Mouse (Mus musculus) left cerebral cortex, postnatal 4 days (tissue): ENCODE data around the gene Gm20388. TPM values are rescaled to one million over a fixed set of nuclear protein-coding genes. Genes with fewer than 3 reads are reported as not detected.

Experiments used
- DNase-seq: peaks from one replicate; pipeline ENCODE4 v3.0.0-alpha.2; 2022
- intact Hi-C: fragments of 180-260 bp; cut with DNase I; formaldehyde crosslinking; loops from one replicate; pipeline ENCODE4 v1.15.1; 2025
- total RNA-seq, 2 experiments: library from RNA; stranded (reverse); gene quantifications; 2 replicates each; pipeline ENCODE4 v1.2.3; 2021

The Gm20388 gene
- total RNA-seq, 2 experiments from 2014 or later = 6.5 to 12.8 TPM

DNA sequence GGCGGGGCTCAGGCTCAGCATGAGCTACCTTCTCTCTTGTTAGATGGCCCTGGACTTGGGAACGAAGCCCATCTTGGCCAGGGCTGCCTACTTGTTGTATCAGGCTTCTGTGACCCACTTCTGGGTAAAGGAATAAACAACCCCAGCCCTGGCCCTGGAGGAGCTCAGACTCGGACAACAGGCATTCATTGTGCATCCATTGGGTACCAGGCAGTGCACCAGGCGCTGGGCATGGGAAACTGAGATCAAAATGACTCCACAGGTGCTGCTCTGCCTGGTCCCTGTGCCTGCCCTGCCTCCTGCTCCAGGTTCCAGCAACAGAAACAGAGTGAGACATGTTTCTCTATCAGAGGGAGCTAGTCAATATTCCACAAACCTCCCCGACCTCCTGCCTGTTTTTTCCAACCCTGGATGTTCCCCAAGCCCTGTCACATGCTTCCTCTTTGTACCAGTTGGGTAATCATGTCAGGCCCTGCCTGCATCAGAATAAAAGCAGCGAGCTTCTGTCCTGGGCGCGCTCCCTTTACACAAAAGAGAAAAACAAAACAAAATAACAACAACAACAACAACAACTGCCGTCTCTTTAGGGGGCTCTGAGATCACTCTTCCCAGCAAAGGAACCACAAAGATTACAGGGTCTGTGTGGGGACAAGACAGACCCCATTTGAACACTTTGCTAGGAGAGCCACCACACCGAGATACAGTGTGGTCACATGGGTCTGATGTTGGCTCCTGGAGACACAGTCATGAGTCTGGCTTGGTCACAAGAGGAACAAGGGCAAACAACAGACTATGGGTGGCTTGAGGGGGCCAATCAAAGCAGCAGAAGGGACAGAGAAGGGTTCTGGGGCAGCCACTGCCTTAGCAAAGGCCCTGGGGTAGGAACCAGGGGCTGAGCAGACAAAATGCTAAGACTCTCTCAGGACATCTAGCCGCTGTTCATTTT, 708.9 kb downstream of the Gm20388 start:
- DNase-seq = no peak
- intact Hi-C loops = no loop called here

DNA sequence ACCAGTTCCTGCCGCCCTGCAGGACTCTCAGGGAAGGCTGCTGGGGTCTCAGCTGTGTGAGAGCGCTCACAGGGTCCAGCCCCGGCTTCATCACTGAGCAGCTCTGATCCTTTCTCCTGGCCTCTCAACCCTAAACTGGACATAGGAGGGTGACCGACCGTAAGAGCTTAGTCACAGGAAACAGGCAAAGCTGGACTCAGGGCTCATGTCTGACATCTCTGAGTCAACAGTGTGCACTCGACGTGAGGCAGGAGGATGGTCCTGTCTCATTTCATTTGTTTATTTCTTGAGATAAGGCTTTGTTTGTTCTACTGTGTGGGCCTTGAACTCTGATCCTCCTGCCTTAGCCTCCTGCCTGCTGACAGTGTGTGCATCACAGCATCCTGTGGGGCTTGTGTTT, 709.8 kb downstream of the Gm20388 start:
- no peak for DNase-seq
- intact Hi-C loops = no loop called here

DNA sequence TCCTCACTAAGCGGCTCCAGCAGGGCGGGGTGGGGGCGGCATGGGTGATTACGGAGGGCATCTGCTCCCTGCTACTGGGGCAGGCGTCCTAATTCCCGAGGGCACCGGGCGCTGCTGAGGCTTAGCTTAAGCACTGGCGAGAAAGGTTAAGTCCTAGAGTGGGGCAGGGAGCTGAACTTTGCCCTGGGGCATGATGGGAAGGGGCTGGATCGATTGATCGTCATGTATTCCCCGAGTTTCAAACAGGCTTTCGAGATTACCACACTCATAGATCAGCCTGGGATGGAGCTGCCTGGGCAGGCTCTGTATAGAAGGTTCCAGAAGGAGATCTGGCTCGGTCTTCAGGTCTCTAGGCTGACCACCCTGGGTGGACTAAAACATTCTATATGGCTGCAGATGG, 711.5 kb downstream of the Gm20388 start:
- intact Hi-C loops = no loop called here
- DNase-seq = no peak

DNA sequence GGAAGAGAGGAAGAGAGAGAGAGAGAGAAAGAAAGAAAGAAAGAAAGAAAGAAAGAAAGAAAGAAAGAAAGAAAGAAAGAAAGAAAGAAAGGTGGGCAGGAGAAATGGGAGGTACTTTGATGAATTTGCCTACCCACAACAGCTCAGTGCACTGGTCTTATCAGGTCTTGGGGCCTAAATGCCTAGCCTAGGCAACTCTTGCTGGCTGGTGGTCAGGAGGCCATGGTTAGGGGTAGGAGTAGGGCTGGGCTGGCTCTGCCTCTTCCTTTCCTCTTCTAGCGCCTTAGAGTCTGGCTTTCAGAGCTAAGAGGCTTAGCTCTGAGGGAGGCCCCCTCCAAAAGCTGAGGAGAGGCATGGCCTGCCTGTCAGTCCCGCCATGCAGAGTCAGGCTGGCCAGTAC, 713.0 kb downstream of the Gm20388 start:
- intact Hi-C loops = no loop called here
- DNase-seq = no peak

DNA sequence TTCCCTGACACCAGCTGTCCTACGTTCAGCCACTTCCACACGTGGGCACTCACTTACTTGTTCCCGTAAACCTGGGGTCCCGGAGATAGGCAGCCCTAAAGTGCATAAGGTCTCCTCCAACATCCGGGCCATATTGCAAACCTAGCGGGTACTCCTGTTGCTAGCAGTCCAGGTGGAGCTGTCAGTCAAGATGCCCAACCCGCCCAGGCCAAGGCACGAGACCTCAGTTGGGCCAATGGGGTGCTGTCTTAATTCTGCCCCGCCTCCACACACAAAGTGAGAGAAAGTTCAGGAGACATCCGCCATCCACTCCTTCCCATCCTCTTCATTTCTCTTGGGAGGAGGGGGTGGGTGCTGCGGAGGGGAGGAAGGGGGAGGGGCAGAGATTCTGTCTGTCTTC, 715.8 kb downstream of the Gm20388 start:
- DNase-seq = no peak

GRCm38 (mm10) chr8:120627298-120627697, 716.7 kb downstream of the Gm20388 start:
- intact Hi-C loops = no loop called here
- peak; percentile 89 for DNase-seq

More for the DNA sequence above, 715.8 kb downstream of the Gm20388 start:
- intact Hi-C loops = no loop called here

- intact Hi-C loops = no loop called here
- no peak for DNase-seq
Observed at GRCm38 (mm10) chr8:120630031-120630430, 719.4 kb downstream of the Gm20388 start.

DNA sequence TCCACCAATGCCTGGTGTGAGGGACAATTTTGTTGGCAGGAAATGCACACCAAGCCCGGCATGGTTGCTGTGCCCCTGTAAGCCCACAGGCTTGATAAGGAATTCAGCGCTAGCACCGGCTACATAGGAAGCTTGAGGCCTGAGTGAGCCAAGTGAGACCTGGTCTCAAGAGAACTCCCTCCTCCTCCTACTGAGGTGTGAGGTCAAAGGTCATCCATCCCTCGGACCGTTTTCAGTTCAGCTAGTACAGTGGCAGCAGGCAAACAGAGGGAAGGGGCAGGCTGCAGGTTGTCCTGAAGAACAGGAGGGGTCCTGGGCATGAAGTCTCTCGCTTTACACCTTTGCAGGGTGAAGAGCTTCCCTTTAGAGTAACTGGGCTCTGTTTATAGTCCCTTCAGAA, 720.2 kb downstream of the Gm20388 start:
- DNase-seq = no peak
- intact Hi-C loops = no loop called here

GRCm38 (mm10) chr8:120631441-120632375, 721.1 kb downstream of the Gm20388 start:
- DNase-seq = peak; percentile 45

DNA sequence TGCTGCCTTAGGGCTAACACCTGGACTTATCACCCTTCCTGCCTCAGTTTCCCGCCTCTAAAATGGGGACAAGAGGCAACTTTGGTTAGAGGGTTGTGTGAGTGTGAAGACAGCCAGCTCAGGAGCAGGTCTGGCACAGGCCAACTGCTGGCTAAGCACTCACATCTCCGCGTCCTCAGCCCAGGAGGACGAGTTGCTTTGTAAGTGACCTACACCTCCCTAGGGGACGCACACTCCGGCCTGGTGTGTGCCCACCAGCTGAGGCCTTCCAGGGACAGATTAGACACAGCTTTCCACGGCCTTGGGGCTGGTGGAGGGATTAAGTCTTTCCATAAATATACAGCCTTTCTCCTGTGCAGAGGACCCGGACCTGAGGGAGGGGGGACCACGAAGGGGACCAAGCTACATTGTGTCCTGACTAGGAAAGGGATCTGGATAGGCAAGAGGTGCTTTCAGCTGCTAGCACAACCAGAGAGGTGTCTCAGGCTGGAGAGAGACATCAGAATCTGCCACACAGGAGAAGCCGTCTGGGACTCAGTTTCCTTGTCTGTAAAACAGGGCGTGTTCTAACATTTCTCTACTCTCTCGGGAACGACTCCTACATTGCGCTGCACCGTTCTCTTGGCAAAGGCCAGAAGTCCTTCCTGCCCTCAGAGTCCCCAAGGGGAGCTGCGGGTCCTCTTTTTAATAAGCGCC, 722.5 kb downstream of the Gm20388 start:
- intact Hi-C loops = no loop called here
- no peak for DNase-seq

More at GRCm38 (mm10) chr8:120631441-120632375, 721.1 kb downstream of the Gm20388 start:
- intact Hi-C loops = no loop called here

DNA sequence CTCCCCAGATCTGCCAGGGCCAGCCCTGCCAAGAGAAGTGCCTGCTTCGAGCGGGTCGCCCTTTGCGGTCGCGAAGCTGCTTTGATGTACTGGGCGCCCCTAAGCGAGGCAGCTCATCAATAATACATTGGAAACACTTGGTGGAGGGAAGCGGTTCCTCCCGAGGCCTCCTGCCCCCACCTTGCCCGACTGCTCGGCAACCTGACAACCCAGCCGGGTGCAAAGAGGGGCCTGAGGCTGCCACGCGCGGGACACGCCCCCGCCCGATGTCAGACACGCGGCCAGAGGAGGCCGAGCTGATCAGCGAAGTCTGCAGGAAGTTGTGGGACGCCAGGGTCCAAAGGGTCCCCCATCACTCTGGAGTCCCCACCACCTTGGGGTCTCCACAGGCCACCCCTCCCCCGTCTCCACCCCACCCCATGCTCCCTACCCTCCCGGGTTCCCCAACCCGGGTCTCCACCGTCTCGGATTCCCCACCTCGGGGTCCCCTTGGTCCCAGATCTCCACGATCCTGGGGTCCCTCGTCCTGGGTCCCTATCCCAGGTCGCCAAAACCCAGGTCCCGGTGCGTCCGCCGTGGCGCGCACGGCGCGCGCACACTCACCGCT, 723.1 kb downstream of the Gm20388 start:
- intact Hi-C loops = no loop called here
- no peak for DNase-seq

GRCm38 (mm10) chr8:120634329-120634839, 723.7 kb downstream of the Gm20388 start:
- no peak for DNase-seq
- intact Hi-C loops = no loop called here

DNA sequence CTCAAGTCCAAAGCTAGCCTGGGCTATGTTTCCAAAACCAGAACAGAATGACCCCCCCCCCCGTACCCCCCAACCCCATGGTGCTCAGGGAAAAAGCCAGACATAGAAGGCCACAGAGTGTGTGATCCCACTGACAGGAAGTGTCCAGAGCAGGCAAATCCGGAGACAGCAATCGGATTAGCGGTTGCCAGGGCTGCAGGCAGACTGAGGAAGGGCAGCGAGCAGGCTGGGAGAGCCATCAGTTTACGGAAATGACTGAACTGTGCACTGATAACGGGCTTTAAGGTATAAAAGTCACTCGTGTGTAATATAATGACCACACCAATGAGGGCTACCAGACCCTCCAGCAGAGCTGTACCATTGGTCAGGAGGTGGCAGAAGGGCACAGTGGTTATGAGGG, 730.6 kb downstream of the Gm20388 start:
- intact Hi-C loops = no loop called here
- no peak for DNase-seq

GRCm38 (mm10) chr8:120642031-120642662, 731.5 kb downstream of the Gm20388 start:
- intact Hi-C loops = no loop called here
- no peak for DNase-seq

GRCm38 (mm10) chr8:120644663-120645062, 734.0 kb downstream of the Gm20388 start:
- intact Hi-C loops = no loop called here
- DNase-seq = peak; percentile 88

DNA sequence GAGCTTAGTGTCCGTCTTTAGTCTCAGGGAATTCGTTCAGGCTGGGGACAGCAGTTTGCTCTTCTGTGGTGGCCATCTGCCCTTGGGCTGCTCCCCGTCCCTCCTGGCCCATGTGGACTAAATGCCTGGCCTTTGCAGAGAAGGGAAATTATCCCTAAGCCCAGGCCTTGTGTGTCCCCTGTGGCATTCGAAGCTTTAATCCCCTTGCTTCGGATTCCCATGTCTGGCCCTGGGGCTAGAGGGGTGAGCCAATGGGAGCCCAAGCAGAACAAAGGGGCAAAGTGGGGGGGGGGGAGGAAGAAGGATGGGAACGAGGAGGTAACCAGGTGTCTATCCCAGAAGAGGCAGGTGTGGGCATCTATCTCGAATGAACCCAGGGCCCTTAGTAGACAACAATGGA, 736.9 kb downstream of the Gm20388 start, which contains the start of gene 1190005I06Rik:
Gene 1190005I06Rik (minus strand): TSS at position 101 of the 400 bp plus-strand sequence.
- no peak for DNase-seq
- intact Hi-C loops = no loop called here

DNA sequence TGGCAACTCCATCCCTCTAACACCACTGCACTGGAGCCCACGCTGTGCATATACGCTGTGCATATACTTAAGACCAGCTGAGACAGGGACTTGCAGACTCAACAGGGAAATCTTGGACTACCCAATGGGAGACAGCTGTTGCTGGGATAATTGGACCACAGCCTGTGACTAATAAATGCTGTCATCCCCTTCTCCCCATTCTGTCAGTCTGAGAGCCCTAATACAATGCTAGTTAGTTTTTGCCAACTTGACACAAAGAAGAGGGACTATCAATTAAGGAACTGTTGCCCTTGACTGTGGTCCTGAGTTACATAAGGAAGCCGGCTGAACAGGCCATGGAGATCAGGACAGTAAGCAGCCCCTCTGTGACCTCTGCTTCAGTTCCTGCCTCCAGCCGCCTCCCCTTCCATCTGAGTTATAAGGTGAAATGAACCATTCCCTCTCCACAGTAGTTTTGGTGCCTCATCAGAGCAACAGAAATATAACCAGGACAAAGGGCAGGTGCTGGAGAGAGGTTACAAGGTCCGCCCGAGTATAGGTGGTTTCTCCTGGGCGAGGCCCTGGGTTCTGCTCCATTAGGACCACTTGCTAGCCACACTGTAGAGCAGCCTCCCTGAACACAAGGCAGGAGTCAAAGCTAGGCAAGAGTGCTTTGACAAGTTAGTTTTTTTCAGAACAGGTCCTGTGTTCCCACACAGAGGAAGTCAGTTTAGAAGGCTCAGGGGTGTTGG, 745.8 kb downstream of the Gm20388 start:
- intact Hi-C loops = no loop called here

GRCm38 (mm10) chr8:120657415-120657814, 746.8 kb downstream of the Gm20388 start:
- intact Hi-C loops = no loop called here
- no peak for DNase-seq

More for the DNA sequence above, 745.8 kb downstream of the Gm20388 start:
- no peak for DNase-seq

- intact Hi-C loops = no loop called here
- peak; percentile 50 for DNase-seq
Observed at GRCm38 (mm10) chr8:120664566-120664965, 753.9 kb downstream of the Gm20388 start.
